Mouse (Mus musculus) 416B (cell line): Measurements from ENCODE around the gene Wfdc8.

Experiments used
- DNase-seq: peaks from one replicate; pipeline ENCODE4 v3.0.0; 2011; ENCODE audit warnings: low read depth

The Wfdc8 gene

DNA sequence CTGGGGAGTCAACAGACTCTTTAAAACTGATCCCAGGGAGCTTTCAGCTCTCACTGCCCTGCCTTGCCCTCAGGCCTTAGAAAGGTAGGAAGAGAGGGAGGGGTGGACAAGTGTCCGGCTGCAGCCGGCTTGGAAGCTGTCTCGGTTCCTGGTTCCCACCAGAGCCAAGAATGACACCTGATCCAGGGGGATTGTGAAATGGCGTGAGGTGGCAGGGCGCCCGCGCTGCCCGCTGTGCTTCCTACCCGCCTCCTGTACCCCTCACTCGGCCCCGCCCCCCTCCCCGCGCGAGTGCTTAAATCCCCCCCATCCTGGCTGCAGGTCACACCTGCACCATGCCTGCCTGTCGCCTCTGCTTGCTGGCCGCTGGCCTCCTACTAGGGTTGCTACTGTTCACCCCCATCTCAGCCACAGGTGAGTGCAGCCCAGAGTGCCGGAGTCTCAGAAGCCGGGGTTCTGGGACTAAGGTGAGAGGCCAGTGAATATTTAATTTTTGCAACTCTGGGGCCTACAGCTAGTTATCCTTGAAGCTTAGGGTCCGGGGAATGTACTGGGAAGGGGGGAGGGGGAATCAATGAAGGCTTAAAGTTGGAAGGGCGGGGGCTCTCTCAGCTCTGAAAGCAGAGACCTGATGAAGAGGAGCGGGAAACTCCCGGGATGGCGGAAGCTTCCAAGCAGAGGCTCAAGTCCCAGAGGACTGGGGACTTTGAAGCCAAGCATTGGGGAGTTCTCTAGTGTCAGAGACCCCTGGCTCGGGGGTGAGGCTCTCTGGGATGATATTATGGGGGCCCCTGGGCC lies 50.8 kb downstream of the Wfdc8 start, which contains the start of gene Wfdc2:
Wfdc2 (plus strand) TSS at position 23 of the 798 bp plus-strand sequence.
- DNase-seq = no peak

DNA sequence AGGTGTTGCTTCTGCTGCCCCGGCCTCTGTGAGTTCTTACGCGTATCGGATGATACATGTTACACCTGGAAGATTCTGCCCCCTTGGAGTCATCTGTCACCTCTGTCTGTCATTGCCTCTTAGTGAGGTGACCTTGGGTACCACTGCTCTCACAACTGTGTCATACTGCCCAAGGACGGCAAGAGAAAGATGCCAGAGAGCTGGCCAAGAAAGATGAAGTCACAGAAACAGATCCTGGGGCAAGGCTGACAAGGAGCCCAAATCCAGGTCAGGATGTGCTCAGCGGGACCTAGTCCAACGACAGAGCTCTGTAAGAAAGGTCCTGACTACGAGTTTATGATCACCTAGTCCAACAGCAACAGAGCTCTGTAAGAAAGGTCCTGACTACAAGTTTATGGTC lies 53.3 kb downstream of the Wfdc8 start:
- DNase-seq = no peak

GRCm38 (mm10) chr2:164558991-164559645 lies 54.3 kb downstream of the Wfdc8 start:
- peak; percentile 45 for DNase-seq

DNA sequence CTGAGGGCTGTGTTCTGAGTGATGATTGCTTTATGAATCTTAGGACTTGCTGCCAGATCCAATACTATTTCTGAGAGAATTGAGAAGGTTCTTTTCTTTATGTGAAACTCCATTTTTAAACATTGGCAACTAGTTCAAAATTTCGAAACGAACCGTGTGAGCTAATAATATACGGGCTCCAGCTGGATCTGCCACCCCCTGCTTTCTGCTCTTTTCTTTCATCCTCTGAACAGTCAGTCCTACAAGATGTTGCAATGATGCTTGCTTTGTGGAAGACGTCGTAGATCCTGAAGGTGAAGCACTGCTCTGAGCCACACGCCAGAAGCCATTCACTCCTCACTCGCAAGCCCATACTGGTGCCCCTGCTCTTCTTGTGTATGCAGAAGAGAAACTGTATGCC lies 55.0 kb downstream of the Wfdc8 start:
- DNase-seq = no peak

GRCm38 (mm10) chr2:164551502-164551901 lies 61.9 kb downstream of the Wfdc8 start:
- DNase-seq = no peak

GRCm38 (mm10) chr2:164550895-164551269 lies 62.5 kb downstream of the Wfdc8 start:
- no peak for DNase-seq

DNA sequence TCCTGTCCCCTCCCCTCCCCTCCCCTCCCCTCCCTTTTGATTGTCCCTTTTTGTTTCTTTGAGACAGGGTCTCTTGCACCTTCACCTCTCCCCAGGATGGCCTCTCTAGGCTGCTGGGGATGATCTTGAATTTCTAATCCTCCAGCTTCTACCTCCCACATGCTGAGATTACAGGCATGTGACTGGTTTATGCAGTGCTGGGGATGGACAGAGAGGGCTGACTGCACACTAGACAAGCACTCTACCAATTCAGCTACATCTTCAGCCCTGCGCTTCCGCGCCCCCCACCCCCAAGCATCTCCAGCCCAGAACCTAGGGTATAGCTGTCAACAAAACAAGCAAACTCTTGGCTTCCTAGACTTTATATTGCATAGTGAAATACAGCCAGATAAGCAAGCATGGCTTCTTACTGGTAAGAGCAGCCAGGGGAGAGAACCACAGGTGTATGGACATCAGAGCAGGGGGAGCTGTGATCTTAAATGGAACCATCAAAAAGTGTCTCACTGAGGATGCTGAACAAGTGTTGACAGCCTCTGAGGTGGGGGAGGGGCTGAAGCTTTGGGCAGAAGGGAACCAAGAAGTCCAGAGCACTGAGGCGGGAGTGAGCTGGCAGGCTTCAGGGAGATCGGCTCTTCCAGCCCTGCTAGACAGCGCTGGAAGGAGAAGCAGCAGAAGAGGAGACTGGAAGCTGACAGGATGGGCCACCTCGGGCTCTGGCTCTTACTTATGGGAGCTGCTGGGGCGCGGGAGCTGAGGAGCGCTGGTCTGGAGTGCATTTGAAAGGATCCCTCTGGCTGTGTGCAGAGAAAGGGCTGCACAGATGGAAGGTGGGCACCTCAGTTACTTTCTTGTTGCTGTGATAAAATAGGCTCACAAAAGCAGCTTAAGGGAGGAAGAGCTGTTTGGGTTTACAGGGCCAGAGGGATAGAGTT lies 63.2 kb downstream of the Wfdc8 start:
- no peak for DNase-seq

- DNase-seq = no peak
These were observed 64.1 kb downstream of the Wfdc8 start for GRCm38 (mm10) chr2:164549338-164549737.
